Mouse (Mus musculus): ENCODE measurements at regions not wholly inside any gene's neighbourhood (a gene's known extent, or its start where the extent isn't known, plus 50 kb on each side); places are given as distances from the start of the nearest gene placed in this dataset.

GRCm38 (mm10) chr13:29014827-29015604 is 61.5 kb upstream of the Sox4 start:
- H3K4me3 ChIP-seq (ENCODE audit: low read depth, low read length) = no peak overlapping the region
- no peak overlapping the region for H3K27ac ChIP-seq (ENCODE audit: low read length)
- H3K27me3 ChIP-seq (ENCODE audit: control insufficient read depth, insufficient read depth, low read depth, low read length) = no peaks in the 10 kb centered on the region
- no peaks in the 10 kb centered on the region for H3K4me1 ChIP-seq (ENCODE audit: control insufficient read depth, low read depth, low read length)
- no peaks in the 10 kb centered on the region for H3K36me3 ChIP-seq (ENCODE audit: control insufficient read depth, insufficient read depth)
- H3K9ac ChIP-seq (ENCODE audit: low read depth, low read length) = no peak overlapping the region
- 56% methylated on average over 13 of the region's 13 CpGs for WGBS (ENCODE audit: insufficient replicate concordance)
- no peak overlapping the region for H3K4me2 ChIP-seq (ENCODE audit: low read depth, low read length)
- H3K9me3 ChIP-seq (replicated peaks; ENCODE audit: control insufficient read depth, low read length) = no peaks in the 10 kb centered on the region
- ATAC-seq (ENCODE audit: low read depth) = no peak

DNA sequence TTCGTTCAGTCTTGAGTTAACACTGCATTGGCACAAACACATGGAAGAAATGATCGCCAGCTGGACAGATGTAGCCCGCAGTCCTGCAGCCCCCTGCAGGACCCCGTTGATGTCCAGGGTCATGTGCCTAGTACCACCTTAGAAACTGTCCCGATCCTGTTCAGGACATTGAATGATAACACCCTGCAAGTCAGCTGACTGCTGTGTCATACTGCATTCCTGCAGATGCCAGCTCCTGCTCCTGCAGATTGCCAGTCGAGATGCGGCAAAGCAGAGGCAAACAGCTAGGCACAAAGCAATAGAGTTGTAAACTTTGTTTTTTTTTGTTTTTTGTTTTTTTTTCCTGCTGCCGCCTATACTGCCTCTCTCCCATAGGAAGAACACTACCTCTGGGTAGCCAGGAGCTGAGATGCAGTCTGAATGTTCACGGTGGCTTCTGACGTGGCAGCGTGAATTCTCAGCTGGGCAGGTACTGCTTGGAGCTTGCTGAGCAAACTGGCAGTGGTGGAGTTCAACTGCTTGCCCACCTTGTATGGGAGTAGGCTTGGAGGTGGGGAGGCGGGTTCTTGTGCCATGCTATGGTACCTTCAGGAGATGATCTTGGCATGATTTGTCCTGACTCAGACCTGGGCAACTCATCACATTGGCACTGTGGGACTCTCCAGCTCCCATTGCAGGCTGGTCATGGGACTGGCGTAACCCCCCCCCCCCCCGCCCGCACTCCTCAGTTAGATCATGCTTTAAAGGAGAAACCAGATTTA is 60.7 kb upstream of the Sox4 start:
- ATAC-seq (ENCODE audit: low read depth) = no peak
- Histone ChIP-seq H3K36me3 (ENCODE audit: control insufficient read depth, insufficient read depth) (no peaks in the 10 kb centered on the region), H3K9me3 (replicated peaks; ENCODE audit: control insufficient read depth, low read length) (no peaks in the 10 kb centered on the region), H3K27me3 (ENCODE audit: control insufficient read depth, insufficient read depth, low read depth, low read length) (no peaks in the 10 kb centered on the region), H3K4me1 (ENCODE audit: control insufficient read depth, low read depth, low read length) (no peaks in the 10 kb centered on the region), H3K4me2 (ENCODE audit: low read depth, low read length) (no peak overlapping the region), H3K27ac (ENCODE audit: low read length) (no peak overlapping the region), H3K9ac (ENCODE audit: low read depth, low read length) (no peak overlapping the region), H3K4me3 (ENCODE audit: low read depth, low read length) (no peak overlapping the region)
- WGBS (ENCODE audit: insufficient replicate concordance) = 71% methylated on average over 15 of the region's 15 CpGs

DNA sequence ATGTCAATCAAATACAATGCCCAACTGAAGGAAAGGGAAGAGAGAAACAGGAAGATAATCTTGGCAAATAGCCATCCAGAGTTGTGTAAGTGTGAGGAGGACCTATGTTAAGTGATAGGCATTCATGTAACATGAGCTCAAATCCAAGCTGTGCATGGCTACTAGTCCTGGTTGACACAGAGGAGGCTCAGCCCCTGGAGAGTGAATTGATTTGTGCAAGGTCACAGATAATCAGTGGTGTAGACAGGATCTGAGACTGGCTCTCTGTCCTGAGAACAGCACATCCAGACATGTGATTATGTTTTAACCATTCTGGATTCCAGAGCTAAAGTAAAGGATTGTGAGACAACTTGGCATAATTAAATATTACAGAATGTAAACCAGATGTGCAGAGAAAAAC is 53.0 kb upstream of the Sox4 start:
- H3K9me3 ChIP-seq (replicated peaks; ENCODE audit: control insufficient read depth, low read length) = no peaks in the 10 kb centered on the region
- no peak overlapping the region for H3K27ac ChIP-seq (ENCODE audit: low read length)
- H3K4me1 ChIP-seq (ENCODE audit: control insufficient read depth, low read depth, low read length) = no peaks in the 10 kb centered on the region
- no peaks in the 10 kb centered on the region for H3K27me3 ChIP-seq (ENCODE audit: control insufficient read depth, insufficient read depth, low read depth, low read length)
- no peak overlapping the region for H3K4me2 ChIP-seq (ENCODE audit: low read depth, low read length)
- ATAC-seq (ENCODE audit: low read depth) = no peak
- no peaks in the 10 kb centered on the region for H3K36me3 ChIP-seq (ENCODE audit: control insufficient read depth, insufficient read depth)
- H3K4me3 ChIP-seq (ENCODE audit: low read depth, low read length) = no peak overlapping the region
- no peak overlapping the region for H3K9ac ChIP-seq (ENCODE audit: low read depth, low read length)

Data from liver, embryonic 16.5 days (tissue).